Mouse (Mus musculus) liver, adult 2 months (tissue): ENCODE results near the gene Syngap1. TPM values are rescaled to one million over a fixed set of nuclear protein-coding genes. Genes with fewer than 3 reads are reported as not detected.
"Not testable (repeated sequence)": the region's sequence is repeated elsewhere in the genome, so short reads cannot be mapped to it uniquely, and the experiment has no call there.

ENCODE experiments used
- DNase-seq: peaks from one replicate; pipeline ENCODE4 v3.0.0-alpha.2; 2011; ENCODE audit warnings: low read depth, low spot score; ENCODE audit errors: extremely low read depth
- H3K27ac ChIP-seq: fragments of 200-500 bp; replicated peaks from 2 replicates; pipeline ENCODE4 v1.5.1; 2012; ENCODE audit warnings: low read depth, mild to moderate bottlenecking, control low read depth, inconsistent platforms, low read length; ENCODE audit not compliant: insufficient read depth
- H3K27me3 ChIP-seq: fragments of 200-500 bp; 2 replicates; pipeline ENCODE4 v1.6.1; 2012; ENCODE audit warnings: mild to moderate bottlenecking, moderate library complexity, low read length, inconsistent platforms; ENCODE audit not compliant: control insufficient read depth, insufficient read depth
- H3K36me3 ChIP-seq: fragments of 200-500 bp; 2 replicates; pipeline ENCODE4 v1.6.1; 2012; ENCODE audit warnings: low read length, inconsistent platforms; ENCODE audit not compliant: control insufficient read depth, insufficient read depth
- H3K4me1 ChIP-seq: fragments of 200-500 bp; 2 replicates; pipeline ENCODE4 v1.6.1; 2011; ENCODE audit warnings: low read length; ENCODE audit not compliant: control insufficient read depth, insufficient read depth
- H3K4me3 ChIP-seq: fragments of 200-500 bp; 2 replicates; pipeline ENCODE4 v1.5.1; 2011; ENCODE audit warnings: low read depth, mild to moderate bottlenecking, control low read depth, low read length, moderate library complexity; ENCODE audit not compliant: insufficient read depth
- H3K79me2 ChIP-seq: fragments of 200-500 bp; 2 replicates; pipeline ENCODE4 v1.6.1; 2012; ENCODE audit warnings: inconsistent platforms, mild to moderate bottlenecking, low read length, moderate library complexity; ENCODE audit not compliant: control insufficient read depth, insufficient read depth
- H3K9ac ChIP-seq: fragments of 200-500 bp; 2 replicates; pipeline ENCODE4 v1.6.1; 2012; ENCODE audit warnings: low read depth, mild to moderate bottlenecking, control low read depth, inconsistent platforms, low read length
- CTCF ChIP-seq: fragments of 200-500 bp; IDR thresholded peaks from 2 replicates; pipeline ENCODE4 v1.5.1; 2011; ENCODE audit warnings: low read depth, low read length, control low read depth
- POLR2A ChIP-seq: fragments of 200-500 bp; IDR thresholded peaks from 2 replicates; pipeline ENCODE4 v1.6.1; 2011; ENCODE audit warnings: low read length, control low read depth; ENCODE audit not compliant: insufficient read depth; ENCODE audit errors: extremely low read depth
- WGBS: fragments of 180-500 bp; shearing (Covaris S2); methylation state at CpG from one replicate; pipeline ENCODE4 v1.1.7; 2018; 5-methylcytosine and 5-hydroxymethylcytosine counted together
- polyA plus RNA-seq: library from polyadenylated mRNA; depleted of rRNA; stranded (reverse); fragments of >200 nt; gene quantifications from 2 replicates; pipeline ENCODE4 v1.2.3, GENCODE M21; 2012
- total RNA-seq: library from RNA; depleted of rRNA; stranded (reverse); fragments of >200 nt; gene quantifications from 2 replicates; pipeline ENCODE4 v1.2.3, GENCODE M21; 2014

The Syngap1 gene
- total and polyA plus RNA-seq, 2 experiments: 0.92 to 2.3 TPM

GRCm38 (mm10) chr17:26904320-26904719, 36.7 kb upstream of the Syngap1 start:
- Histone ChIP-seq H3K36me3 (no peaks in the 10 kb centered on the region), H3K27ac (no peak overlapping the region), H3K27me3 (no peaks in the 10 kb centered on the region), H3K4me1 (no peaks in the 10 kb centered on the region), H3K79me2 (no peaks in the 10 kb centered on the region), H3K4me3 (no peak overlapping the region), H3K9ac (no peak overlapping the region)
- TF ChIP-seq POLR2A: no peak
- no peak for TF ChIP-seq CTCF
- no peak for DNase-seq
- WGBS: 62% methylated on average over 5 of the region's 5 CpGs

GRCm38 (mm10) chr17:26907506-26907905, 33.5 kb upstream of the Syngap1 start:
- H3K79me2 ChIP-seq, DNase-seq, H3K4me1 ChIP-seq, H3K27ac ChIP-seq, H3K36me3 ChIP-seq, H3K4me3 ChIP-seq, H3K9ac ChIP-seq, H3K27me3 ChIP-seq: not testable (repeated sequence)
- 92% methylated on average over 15 of the region's 15 CpGs for WGBS

- no peaks in the 10 kb centered on the region for H3K79me2 ChIP-seq
- H3K36me3 ChIP-seq: no peaks in the 10 kb centered on the region
- no peak overlapping the region for H3K27ac ChIP-seq
- WGBS: 85% methylated on average over 1 of the region's 1 CpGs
- no peaks in the 10 kb centered on the region for H3K27me3 ChIP-seq
- no peak overlapping the region for H3K4me3 ChIP-seq
- no peak for DNase-seq
- TF ChIP-seq CTCF: no peak
- TF ChIP-seq POLR2A: no peak
- H3K9ac ChIP-seq: no peak overlapping the region
- peaks cover 3% of the 10 kb centered on the region; the same call in 1 of the 2 replicates for H3K4me1 ChIP-seq
Observed at GRCm38 (mm10) chr17:26915248-26915647, 25.8 kb upstream of the Syngap1 start.

GRCm38 (mm10) chr17:26916711-26917482, 24.2 kb upstream of the Syngap1 start, which contains the start of gene Kifc5b:
Kifc5b (plus strand) TSS chr17:26917091.
- TF ChIP-seq POLR2A (no peak), CTCF (peak; percentile 98)
- H3K27ac ChIP-seq: no peak within 1 kb of the TSS
- no peaks in the 10 kb centered on the region for H3K36me3 ChIP-seq
- peak within 1 kb of the TSS; percentile 80 for H3K4me3 ChIP-seq
- peaks cover 3% of the 10 kb centered on the region; the same call in 1 of the 2 replicates for H3K4me1 ChIP-seq
- H3K79me2 ChIP-seq: no peaks in the 10 kb centered on the region
- peak; percentile 95 for DNase-seq
- peak within 1 kb of the TSS; percentile 78 for H3K9ac ChIP-seq
- under 1% methylated on average over 72 of the region's 72 CpGs for WGBS
- H3K27me3 ChIP-seq: no peaks in the 10 kb centered on the region

- not testable (repeated sequence) for H3K36me3 ChIP-seq, H3K27ac ChIP-seq, H3K27me3 ChIP-seq, H3K4me1 ChIP-seq, H3K79me2 ChIP-seq, DNase-seq
- H3K4me3 ChIP-seq: peak overlapping the region; percentile 80
- WGBS: 7% methylated on average over 12 of the region's 12 CpGs
- peak overlapping the region; percentile 78 for H3K9ac ChIP-seq
Observed at GRCm38 (mm10) chr17:26917560-26917959, 23.5 kb upstream of the Syngap1 start.

GRCm38 (mm10) chr17:26918343-26918742, 22.7 kb upstream of the Syngap1 start:
- H3K27me3 ChIP-seq: no peaks in the 10 kb centered on the region
- no peaks in the 10 kb centered on the region for H3K79me2 ChIP-seq
- peaks cover 3% of the 10 kb centered on the region; the same call in 1 of the 2 replicates for H3K4me1 ChIP-seq
- DNase-seq: no peak
- H3K4me3 ChIP-seq: no peak overlapping the region
- H3K27ac ChIP-seq: no peak overlapping the region
- H3K36me3 ChIP-seq: no peaks in the 10 kb centered on the region
- 88% methylated on average over 2 of the region's 2 CpGs for whole genome bisulfite sequencing
- TF ChIP-seq POLR2A (no peak), CTCF (no peak)
- H3K9ac ChIP-seq: no peak overlapping the region

- H3K4me1 ChIP-seq, H3K9ac ChIP-seq: not testable (repeated sequence)
Observed at GRCm38 (mm10) chr17:26919516-26919915, 21.5 kb upstream of the Syngap1 start.

GRCm38 (mm10) chr17:26922368-26922767, 18.7 kb upstream of the Syngap1 start:
- not testable (repeated sequence) for H3K27me3 ChIP-seq, H3K4me1 ChIP-seq, H3K27ac ChIP-seq, H3K4me3 ChIP-seq, H3K36me3 ChIP-seq, H3K9ac ChIP-seq, DNase-seq, H3K79me2 ChIP-seq
- WGBS: 96% methylated on average over 5 of the region's 6 CpGs

More at GRCm38 (mm10) chr17:26919516-26919915, 21.5 kb upstream of the Syngap1 start:
- not testable (repeated sequence) for H3K27me3 ChIP-seq, H3K27ac ChIP-seq, H3K4me3 ChIP-seq, H3K79me2 ChIP-seq, H3K36me3 ChIP-seq, DNase-seq
- 30% methylated on average over 2 of the region's 2 CpGs for WGBS
